Mouse (Mus musculus): ENCODE results near the gene Zdhhc4. TPM values are rescaled to one million over a fixed set of nuclear protein-coding genes. Genes with fewer than 3 reads are reported as not detected.

Zdhhc4 gene
- polyA plus RNA-seq, 2 experiments: 67.2 to 85.2 TPM

- TF ChIP-seq POLR2A (IDR thresholded peaks at IDR 0.05; ENCODE audit: borderline replicate concordance, extremely low read depth, insufficient read depth, insufficient read length): no peak
- DNase-seq (ENCODE audit: low spot score) (no peak), ATAC-seq (ENCODE audit: low FRiP score, low read depth) (no peak)
- no peaks in the 10 kb centered on the region for H3K27me3 ChIP-seq (ENCODE audit: control insufficient read depth, insufficient read depth, low read length)
- H3K4me3 ChIP-seq (replicated peaks; ENCODE audit: low read length): peak overlapping the region; percentile 88
- H3K4me1 ChIP-seq (ENCODE audit: control insufficient read depth, insufficient read depth, low read length): peaks cover 10% of the 10 kb centered on the region
- H3K9ac ChIP-seq (ENCODE audit: low read depth, low read length, severe bottlenecking): peak overlapping the region; percentile 93
- peak overlapping the region; percentile 86; the same call in 1 of the 2 replicates for H3K27ac ChIP-seq (replicated peaks; ENCODE audit: low read depth, low read length)
- H3K4me2 ChIP-seq (replicated peaks; ENCODE audit: low read depth, low read length, severe bottlenecking): peak overlapping the region; percentile 52
- H3K9me3 ChIP-seq (ENCODE audit: control insufficient read depth, low read length): no peaks in the 10 kb centered on the region
- WGBS: 2% methylated on average over 16 of the region's 16 CpGs
- H3K36me3 ChIP-seq (ENCODE audit: control insufficient read depth, insufficient read depth, low read length): peaks cover 67% of the 10 kb centered on the region
Observed at GRCm38 (mm10) chr5:143314183-143314729, 14.8 kb downstream of the Zdhhc4 start.

GRCm38 (mm10) chr5:143311886-143312285 is 17.2 kb downstream of the Zdhhc4 start:
- H3K9ac ChIP-seq (ENCODE audit: low read depth, low read length, severe bottlenecking): no peak overlapping the region
- H3K4me3 ChIP-seq (replicated peaks; ENCODE audit: low read length): no peak overlapping the region
- H3K4me2 ChIP-seq (replicated peaks; ENCODE audit: low read depth, low read length, severe bottlenecking): no peak overlapping the region
- no peaks in the 10 kb centered on the region for H3K9me3 ChIP-seq (ENCODE audit: control insufficient read depth, low read length)
- DNase-seq (ENCODE audit: low spot score) (peak; percentile 44), ATAC-seq (ENCODE audit: low FRiP score, low read depth) (no peak)
- H3K36me3 ChIP-seq (ENCODE audit: control insufficient read depth, insufficient read depth, low read length): peaks cover 68% of the 10 kb centered on the region
- no peak for TF ChIP-seq POLR2A (IDR thresholded peaks at IDR 0.05; ENCODE audit: borderline replicate concordance, extremely low read depth, insufficient read depth, insufficient read length)
- 72% methylated on average over 8 of the region's 8 CpGs for WGBS
- no peaks in the 10 kb centered on the region for H3K27me3 ChIP-seq (ENCODE audit: control insufficient read depth, insufficient read depth, low read length)
- peaks cover 10% of the 10 kb centered on the region for H3K4me1 ChIP-seq (ENCODE audit: control insufficient read depth, insufficient read depth, low read length)
- no peak overlapping the region for H3K27ac ChIP-seq (replicated peaks; ENCODE audit: low read depth, low read length)

GRCm38 (mm10) chr5:143309916-143310315 is 19.1 kb downstream of the Zdhhc4 start:
- ATAC-seq (ENCODE audit: low FRiP score, low read depth) (no peak), DNase-seq (ENCODE audit: low spot score) (no peak)
- H3K9ac ChIP-seq (ENCODE audit: low read depth, low read length, severe bottlenecking): no peak overlapping the region
- no peak overlapping the region for H3K4me2 ChIP-seq (replicated peaks; ENCODE audit: low read depth, low read length, severe bottlenecking)
- no peak for TF ChIP-seq POLR2A (IDR thresholded peaks at IDR 0.05; ENCODE audit: borderline replicate concordance, extremely low read depth, insufficient read depth, insufficient read length)
- H3K27me3 ChIP-seq (ENCODE audit: control insufficient read depth, insufficient read depth, low read length): no peaks in the 10 kb centered on the region
- peaks cover 77% of the 10 kb centered on the region for H3K36me3 ChIP-seq (ENCODE audit: control insufficient read depth, insufficient read depth, low read length)
- peaks cover 7% of the 10 kb centered on the region for H3K4me1 ChIP-seq (ENCODE audit: control insufficient read depth, insufficient read depth, low read length)
- no peak overlapping the region for H3K27ac ChIP-seq (replicated peaks; ENCODE audit: low read depth, low read length)
- no peak overlapping the region for H3K4me3 ChIP-seq (replicated peaks; ENCODE audit: low read length)
- 83% methylated on average over 7 of the region's 7 CpGs for WGBS
- no peaks in the 10 kb centered on the region for H3K9me3 ChIP-seq (ENCODE audit: control insufficient read depth, low read length)

GRCm38 (mm10) chr5:143308825-143309224 is 20.2 kb downstream of the Zdhhc4 start:
- DNase-seq (ENCODE audit: low spot score): no peak
- H3K27me3 ChIP-seq (ENCODE audit: control insufficient read depth, insufficient read depth, low read length): no peaks in the 10 kb centered on the region
- H3K9ac ChIP-seq (ENCODE audit: low read depth, low read length, severe bottlenecking): no peak overlapping the region
- no peaks in the 10 kb centered on the region for H3K9me3 ChIP-seq (ENCODE audit: control insufficient read depth, low read length)
- H3K36me3 ChIP-seq (ENCODE audit: control insufficient read depth, insufficient read depth, low read length): peaks cover 82% of the 10 kb centered on the region
- ATAC-seq (ENCODE audit: low FRiP score, low read depth): no peak
- H3K4me1 ChIP-seq (ENCODE audit: control insufficient read depth, insufficient read depth, low read length): peaks cover 5% of the 10 kb centered on the region
- WGBS: 94% methylated on average over 5 of the region's 5 CpGs
- H3K4me2 ChIP-seq (replicated peaks; ENCODE audit: low read depth, low read length, severe bottlenecking): no peak overlapping the region
- no peak overlapping the region for H3K27ac ChIP-seq (replicated peaks; ENCODE audit: low read depth, low read length)
- no peak overlapping the region for H3K4me3 ChIP-seq (replicated peaks; ENCODE audit: low read length)
- TF ChIP-seq POLR2A (IDR thresholded peaks at IDR 0.05; ENCODE audit: borderline replicate concordance, extremely low read depth, insufficient read depth, insufficient read length): no peak

GRCm38 (mm10) chr5:143304251-143304650 is 24.8 kb downstream of the Zdhhc4 start:
- no peak overlapping the region for H3K27ac ChIP-seq (replicated peaks; ENCODE audit: low read depth, low read length)
- WGBS: 95% methylated on average over 7 of the region's 7 CpGs
- no peak for TF ChIP-seq POLR2A (IDR thresholded peaks at IDR 0.05; ENCODE audit: borderline replicate concordance, extremely low read depth, insufficient read depth, insufficient read length)
- no peaks in the 10 kb centered on the region for H3K9me3 ChIP-seq (ENCODE audit: control insufficient read depth, low read length)
- H3K9ac ChIP-seq (ENCODE audit: low read depth, low read length, severe bottlenecking): no peak overlapping the region
- no peaks in the 10 kb centered on the region for H3K27me3 ChIP-seq (ENCODE audit: control insufficient read depth, insufficient read depth, low read length)
- DNase-seq (ENCODE audit: low spot score) (no peak), ATAC-seq (ENCODE audit: low FRiP score, low read depth) (no peak)
- H3K36me3 ChIP-seq (ENCODE audit: control insufficient read depth, insufficient read depth, low read length): peaks cover 89% of the 10 kb centered on the region
- no peaks in the 10 kb centered on the region for H3K4me1 ChIP-seq (ENCODE audit: control insufficient read depth, insufficient read depth, low read length)
- no peak overlapping the region for H3K4me3 ChIP-seq (replicated peaks; ENCODE audit: low read length)
- no peak overlapping the region for H3K4me2 ChIP-seq (replicated peaks; ENCODE audit: low read depth, low read length, severe bottlenecking)

All from limb, embryonic 14.5 days (tissue).